Mouse (Mus musculus): ENCODE measurements at regions not wholly inside any gene's neighbourhood (a gene's known extent, or its start where the extent isn't known, plus 50 kb on each side); places are given as distances from the start of the nearest gene placed in this dataset.

DNA sequence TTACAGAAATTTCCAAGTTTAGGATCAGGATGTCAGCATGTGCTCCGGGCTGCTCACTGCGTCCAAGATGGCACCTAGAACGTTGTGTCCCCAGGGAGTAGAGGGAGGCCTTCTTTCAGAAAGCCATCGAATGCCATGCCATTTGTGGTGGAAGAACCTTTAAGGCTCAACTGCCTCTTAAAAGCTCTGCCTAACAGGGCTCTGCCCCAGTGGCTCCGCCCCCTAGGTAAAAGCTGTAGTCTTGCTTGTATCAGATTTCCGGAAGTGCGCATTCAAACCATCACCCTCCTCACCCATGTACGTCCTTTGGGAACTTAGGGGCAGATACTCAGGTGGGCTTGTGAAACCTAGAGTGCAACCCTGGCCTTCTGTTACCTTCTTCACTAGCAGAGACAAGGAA is 54.0 kb upstream of the Psmd7 start:
- DNase-seq (ENCODE audit: low spot score) (no peak), ATAC-seq (ENCODE audit: extremely low read depth, insufficient number of reproducible peaks, low FRiP score, poor library complexity, severe bottlenecking) (no peak)
- peaks cover 20% of the 10 kb centered on the region for H3K9me3 ChIP-seq (replicated peaks)
- no peaks in the 10 kb centered on the region for H3K36me3 ChIP-seq (replicated peaks)
- TF ChIP-seq POLR2AphosphoS5 (IDR thresholded peaks at IDR 0.05; ENCODE audit: insufficient replicate concordance, low read depth, low read length), result no peak
- TF ChIP-seq GATA2 (IDR thresholded peaks at IDR 0.05; ENCODE audit: borderline replicate concordance, low read depth, low read length), result no peak
- no peak overlapping the region for H3K4me3 ChIP-seq (ENCODE audit: low read depth, low read length)
- H3K27me3 ChIP-seq (ENCODE audit: insufficient read depth, low read length), result no peaks in the 10 kb centered on the region
- no peaks in the 10 kb centered on the region for H3K4me1 ChIP-seq (ENCODE audit: insufficient read depth, low read depth, low read length)

- ATAC-seq (ENCODE audit: extremely low read depth, insufficient number of reproducible peaks, low FRiP score, poor library complexity, severe bottlenecking) (no peak), DNase-seq (ENCODE audit: low spot score) (no peak)
- Histone ChIP-seq H3K4me1 (ENCODE audit: insufficient read depth, low read depth, low read length) (no peaks in the 10 kb centered on the region), H3K36me3 (replicated peaks) (no peaks in the 10 kb centered on the region), H3K27me3 (ENCODE audit: insufficient read depth, low read length) (no peaks in the 10 kb centered on the region), H3K4me3 (ENCODE audit: low read depth, low read length) (no peak overlapping the region), H3K9me3 (replicated peaks) (peaks cover 9% of the 10 kb centered on the region)
- no peak for TF ChIP-seq GATA1 (IDR thresholded peaks at IDR 0.05; ENCODE audit: borderline replicate concordance, low read length)
- TF ChIP-seq GATA2 (IDR thresholded peaks at IDR 0.05; ENCODE audit: borderline replicate concordance, low read depth, low read length), result no peak
- no peak for TF ChIP-seq CTCF (IDR thresholded peaks at IDR 0.05; ENCODE audit: low read depth, low read length)
- TF ChIP-seq TAL1 (conservative IDR thresholded peaks at IDR 0.05; ENCODE audit: low read depth, low read length), result no peak
- TF ChIP-seq POLR2AphosphoS5 (IDR thresholded peaks at IDR 0.05; ENCODE audit: insufficient replicate concordance, low read depth, low read length), result no peak
Measured at GRCm38 (mm10) chr8:107647936-107648335, 59.7 kb upstream of the Psmd7 start.

- Histone ChIP-seq H3K4me1 (ENCODE audit: insufficient read depth, low read depth, low read length) (no peaks in the 10 kb centered on the region), H3K4me3 (ENCODE audit: low read depth, low read length) (no peak overlapping the region), H3K36me3 (replicated peaks) (no peaks in the 10 kb centered on the region), H3K9me3 (replicated peaks) (peaks cover 5% of the 10 kb centered on the region), H3K27me3 (ENCODE audit: insufficient read depth, low read length) (no peaks in the 10 kb centered on the region)
- TF ChIP-seq GATA2 (IDR thresholded peaks at IDR 0.05; ENCODE audit: borderline replicate concordance, low read depth, low read length) (no peak), POLR2AphosphoS5 (IDR thresholded peaks at IDR 0.05; ENCODE audit: insufficient replicate concordance, low read depth, low read length) (no peak), CTCF (IDR thresholded peaks at IDR 0.05; ENCODE audit: low read depth, low read length) (no peak), GATA1 (IDR thresholded peaks at IDR 0.05; ENCODE audit: borderline replicate concordance, low read length) (no peak), TAL1 (conservative IDR thresholded peaks at IDR 0.05; ENCODE audit: low read depth, low read length) (no peak)
- ATAC-seq (ENCODE audit: extremely low read depth, insufficient number of reproducible peaks, low FRiP score, poor library complexity, severe bottlenecking), result no peak
- no peak for DNase-seq (ENCODE audit: low spot score)
Measured at GRCm38 (mm10) chr8:107650306-107650705, 62.0 kb upstream of the Psmd7 start.

DNA sequence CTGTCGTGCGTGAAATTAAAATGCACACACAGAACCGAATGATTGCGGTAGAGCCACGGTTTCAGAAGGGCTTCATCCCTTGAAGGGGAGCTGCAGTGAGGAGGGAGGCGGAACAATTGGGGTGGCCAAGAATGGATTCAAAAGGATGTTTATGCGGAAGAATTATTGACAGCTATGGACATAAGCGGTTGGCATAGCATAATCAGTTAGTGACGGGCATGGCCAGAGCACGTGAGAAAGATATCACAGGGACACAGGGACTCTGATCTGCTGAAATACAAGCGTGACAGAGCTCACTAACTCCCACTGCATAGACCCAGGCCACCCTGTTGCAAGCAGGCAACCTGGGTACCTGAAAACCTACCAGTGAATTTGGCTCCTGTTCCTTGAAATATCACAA is 63.2 kb upstream of the Psmd7 start:
- Histone ChIP-seq H3K9me3 (replicated peaks) (peaks cover 9% of the 10 kb centered on the region), H3K27me3 (ENCODE audit: insufficient read depth, low read length) (no peaks in the 10 kb centered on the region), H3K4me3 (ENCODE audit: low read depth, low read length) (no peak overlapping the region), H3K4me1 (ENCODE audit: insufficient read depth, low read depth, low read length) (no peaks in the 10 kb centered on the region), H3K36me3 (replicated peaks) (no peaks in the 10 kb centered on the region)
- ATAC-seq (ENCODE audit: extremely low read depth, insufficient number of reproducible peaks, low FRiP score, poor library complexity, severe bottlenecking), result no peak
- TF ChIP-seq GATA2 (IDR thresholded peaks at IDR 0.05; ENCODE audit: borderline replicate concordance, low read depth, low read length) (no peak), GATA1 (IDR thresholded peaks at IDR 0.05; ENCODE audit: borderline replicate concordance, low read length) (no peak), TAL1 (conservative IDR thresholded peaks at IDR 0.05; ENCODE audit: low read depth, low read length) (no peak), POLR2AphosphoS5 (IDR thresholded peaks at IDR 0.05; ENCODE audit: insufficient replicate concordance, low read depth, low read length) (no peak), CTCF (IDR thresholded peaks at IDR 0.05; ENCODE audit: low read depth, low read length) (no peak)
- no peak for DNase-seq (ENCODE audit: low spot score)

GRCm38 (mm10) chr8:107652226-107652625 is 64.0 kb upstream of the Psmd7 start:
- no peak overlapping the region for H3K4me3 ChIP-seq (ENCODE audit: low read depth, low read length)
- DNase-seq (ENCODE audit: low spot score), result no peak
- TF ChIP-seq GATA1 (IDR thresholded peaks at IDR 0.05; ENCODE audit: borderline replicate concordance, low read length) (no peak), TAL1 (conservative IDR thresholded peaks at IDR 0.05; ENCODE audit: low read depth, low read length) (no peak), CTCF (IDR thresholded peaks at IDR 0.05; ENCODE audit: low read depth, low read length) (no peak), GATA2 (IDR thresholded peaks at IDR 0.05; ENCODE audit: borderline replicate concordance, low read depth, low read length) (no peak), POLR2AphosphoS5 (IDR thresholded peaks at IDR 0.05; ENCODE audit: insufficient replicate concordance, low read depth, low read length) (no peak)

DNA sequence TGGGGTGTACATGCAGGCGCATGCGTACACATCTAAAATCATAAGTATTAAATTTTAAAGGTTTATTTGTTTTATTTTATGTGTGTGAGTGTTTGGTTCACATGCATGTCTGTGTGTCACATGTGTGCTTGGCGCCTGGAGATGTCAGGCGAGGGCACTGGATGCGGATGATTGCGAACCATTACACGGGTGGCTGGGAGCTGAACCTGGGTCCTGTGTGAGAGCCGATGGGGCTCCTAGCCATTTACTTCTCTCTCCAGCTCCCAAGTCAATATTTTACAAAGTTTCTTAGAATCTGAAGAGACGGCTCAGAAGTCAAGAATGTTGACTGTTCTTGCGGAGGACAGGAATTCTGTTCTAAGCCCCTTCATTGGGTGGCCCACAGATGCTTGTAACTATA is 65.4 kb upstream of the Psmd7 start:
- no peak for DNase-seq (ENCODE audit: low spot score)
- Histone ChIP-seq H3K36me3 (replicated peaks) (no peaks in the 10 kb centered on the region), H3K27me3 (ENCODE audit: insufficient read depth, low read length) (no peaks in the 10 kb centered on the region), H3K4me3 (ENCODE audit: low read depth, low read length) (no peak overlapping the region), H3K4me1 (ENCODE audit: insufficient read depth, low read depth, low read length) (no peaks in the 10 kb centered on the region), H3K9me3 (replicated peaks) (peaks cover 11% of the 10 kb centered on the region)
- TF ChIP-seq GATA2 (IDR thresholded peaks at IDR 0.05; ENCODE audit: borderline replicate concordance, low read depth, low read length), result no peak
- TF ChIP-seq CTCF (IDR thresholded peaks at IDR 0.05; ENCODE audit: low read depth, low read length), result no peak
- TF ChIP-seq POLR2AphosphoS5 (IDR thresholded peaks at IDR 0.05; ENCODE audit: insufficient replicate concordance, low read depth, low read length), result no peak
- TF ChIP-seq TAL1 (conservative IDR thresholded peaks at IDR 0.05; ENCODE audit: low read depth, low read length), result no peak
- no peak for TF ChIP-seq GATA1 (IDR thresholded peaks at IDR 0.05; ENCODE audit: borderline replicate concordance, low read length)
- no peak for ATAC-seq (ENCODE audit: extremely low read depth, insufficient number of reproducible peaks, low FRiP score, poor library complexity, severe bottlenecking)

More at GRCm38 (mm10) chr8:107652226-107652625, 64.0 kb upstream of the Psmd7 start:
- ATAC-seq (ENCODE audit: extremely low read depth, insufficient number of reproducible peaks, low FRiP score, poor library complexity, severe bottlenecking), result no peak
- Histone ChIP-seq H3K36me3 (replicated peaks) (no peaks in the 10 kb centered on the region), H3K4me1 (ENCODE audit: insufficient read depth, low read depth, low read length) (no peaks in the 10 kb centered on the region), H3K27me3 (ENCODE audit: insufficient read depth, low read length) (no peaks in the 10 kb centered on the region), H3K9me3 (replicated peaks) (peaks cover 13% of the 10 kb centered on the region)

- ATAC-seq (ENCODE audit: extremely low read depth, insufficient number of reproducible peaks, low FRiP score, poor library complexity, severe bottlenecking), result no peak
- H3K9me3 ChIP-seq (replicated peaks), result peaks cover 13% of the 10 kb centered on the region
Measured at GRCm38 (mm10) chr8:107656622-107657021, 68.4 kb upstream of the Psmd7 start.

More at GRCm38 (mm10) chr8:107656622-107657021, 68.4 kb upstream of the Psmd7 start:
- no peak for DNase-seq (ENCODE audit: low spot score)
- H3K27me3 ChIP-seq (ENCODE audit: insufficient read depth, low read length), result no peaks in the 10 kb centered on the region
- no peak overlapping the region for H3K4me3 ChIP-seq (ENCODE audit: low read depth, low read length)
- no peaks in the 10 kb centered on the region for H3K4me1 ChIP-seq (ENCODE audit: insufficient read depth, low read depth, low read length)
- H3K36me3 ChIP-seq (replicated peaks), result no peaks in the 10 kb centered on the region
- TF ChIP-seq GATA1 (IDR thresholded peaks at IDR 0.05; ENCODE audit: borderline replicate concordance, low read length) (no peak), TAL1 (conservative IDR thresholded peaks at IDR 0.05; ENCODE audit: low read depth, low read length) (no peak), POLR2AphosphoS5 (IDR thresholded peaks at IDR 0.05; ENCODE audit: insufficient replicate concordance, low read depth, low read length) (no peak), CTCF (IDR thresholded peaks at IDR 0.05; ENCODE audit: low read depth, low read length) (no peak)

Data from G1E (cell line).